Mouse (Mus musculus) gastrocnemius, postnatal 25 days (tissue): ENCODE measurements around the gene Gm6502. TPM values are rescaled to one million over a fixed set of nuclear protein-coding genes. Genes with fewer than 3 reads are reported as not detected.
"Not testable (repeated sequence)": the region's sequence is repeated elsewhere in the genome, so short reads cannot be mapped to it uniquely, and the experiment has no call there.

Experiments used
- DNase-seq: peaks from one replicate; pipeline ENCODE4 v3.0.0; 2022
- long read RNA-seq, 2 experiments: library from polyadenylated mRNA; stranded (forward); transcript quantifications; one replicate each; pipeline ENCODE4 v2.0.0; 2021
- total RNA-seq, 2 experiments: library from RNA; stranded (reverse); gene quantifications; 1 replicate in 1 of 2; 2 replicates in 1 of 2; pipeline ENCODE4 v1.2.3; 2021

Gm6502 gene
- not detected for total RNA-seq
- long read RNA-seq, experiment 1, result 0 reads
- long read RNA-seq, experiment 2, result 0 reads

DNA sequence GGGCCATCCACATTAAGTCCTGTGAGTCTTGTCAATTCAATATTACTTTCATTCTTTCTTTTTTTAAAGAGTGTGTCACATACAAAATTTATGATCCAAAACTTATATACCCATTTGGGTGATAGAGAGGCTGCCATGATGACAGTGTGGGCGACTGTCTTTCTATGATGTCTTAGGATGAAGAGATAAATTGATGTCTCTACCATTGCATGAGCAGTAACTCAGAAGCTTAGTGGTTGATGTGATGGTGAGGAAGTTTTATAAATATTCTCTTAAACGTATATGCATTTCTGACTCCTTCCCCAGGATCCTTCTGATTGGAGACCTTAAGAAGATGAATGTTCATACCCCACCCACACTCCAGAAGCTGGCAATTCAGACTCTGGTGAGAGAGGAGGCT, at the start of gene Gm6502:
Gm6502 (plus strand) TSS at position 301 of the 400 bp plus-strand sequence.
- not testable (repeated sequence) for DNase-seq

DNA sequence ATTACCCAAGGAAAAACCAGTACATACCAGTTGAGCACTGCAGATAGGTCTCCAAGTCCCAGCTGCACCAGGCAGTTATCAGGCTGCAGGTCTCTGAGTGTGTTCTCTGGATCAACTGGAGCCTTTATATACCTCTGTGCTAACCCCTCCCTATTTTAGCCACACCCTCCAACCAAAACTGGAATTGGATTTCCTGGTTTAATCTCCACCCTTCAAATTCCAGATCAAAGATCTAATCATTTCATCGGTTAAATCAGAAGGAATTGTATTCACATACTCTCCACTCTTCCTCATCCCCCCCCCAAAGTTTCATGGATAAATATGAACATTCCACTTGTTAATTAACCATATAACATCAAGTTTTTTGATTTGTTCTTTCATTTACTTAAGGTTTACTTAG, 7.5 kb upstream of the Gm6502 start, which contains the start of gene A430089I19Rik:
A430089I19Rik (minus strand) TSS at position 101 of the 400 bp plus-strand sequence.
- not testable (repeated sequence) for DNase-seq

DNA sequence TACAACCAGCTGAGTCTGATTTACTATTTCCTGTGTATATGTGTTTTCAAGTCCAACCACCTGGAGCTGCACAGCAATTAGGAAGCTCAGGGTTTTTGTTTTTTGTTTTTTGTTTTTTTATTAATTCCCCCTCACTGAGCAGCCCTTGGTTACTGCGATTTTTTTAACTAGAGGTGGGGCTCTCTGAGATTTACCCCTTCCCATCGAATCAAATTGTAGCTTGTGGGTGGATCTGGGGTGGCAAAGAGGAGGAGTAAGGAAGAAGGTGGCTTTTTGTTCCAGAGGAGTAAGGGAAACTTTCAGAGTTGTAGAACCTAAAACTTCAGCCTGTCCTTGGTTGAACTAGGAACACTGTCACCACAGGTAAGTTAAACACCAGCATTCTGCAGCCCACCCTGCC, 25.2 kb downstream of the Gm6502 start, which contains the start of gene AA792892:
AA792892 (plus strand) TSS at position 301 of the 400 bp plus-strand sequence.
- not testable (repeated sequence) for DNase-seq

Other genes starting within 250 kb of the Gm6502 start
- not detected for gene BC061212, start 243.9 kb upstream of the Gm6502 start, total RNA-seq
- not detected for gene Gm6351, start 238.1 kb upstream of the Gm6502 start, total RNA-seq
- not detected for gene Gm3106, start 96.4 kb upstream of the Gm6502 start, total RNA-seq
- gene A430089I19Rik, start 7.6 kb upstream of the Gm6502 start, total RNA-seq, result not detected
- gene AA792892, start 25.3 kb downstream of the Gm6502 start, total RNA-seq, result not detected
- gene Gm7682, start 131.3 kb downstream of the Gm6502 start, total RNA-seq, result not detected
- gene Gm3139, start 211.9 kb downstream of the Gm6502 start, total RNA-seq, result not detected